Mouse (Mus musculus): ENCODE results near the gene Alkbh1. TPM values are rescaled to one million over a fixed set of nuclear protein-coding genes. Genes with fewer than 3 reads are reported as not detected.
A peak's percentile ranks its signal among the peaks of the same experiment; 100 is the strongest.

Gene Alkbh1
- polyA plus RNA-seq, 1 experiment = not detected

DNA sequence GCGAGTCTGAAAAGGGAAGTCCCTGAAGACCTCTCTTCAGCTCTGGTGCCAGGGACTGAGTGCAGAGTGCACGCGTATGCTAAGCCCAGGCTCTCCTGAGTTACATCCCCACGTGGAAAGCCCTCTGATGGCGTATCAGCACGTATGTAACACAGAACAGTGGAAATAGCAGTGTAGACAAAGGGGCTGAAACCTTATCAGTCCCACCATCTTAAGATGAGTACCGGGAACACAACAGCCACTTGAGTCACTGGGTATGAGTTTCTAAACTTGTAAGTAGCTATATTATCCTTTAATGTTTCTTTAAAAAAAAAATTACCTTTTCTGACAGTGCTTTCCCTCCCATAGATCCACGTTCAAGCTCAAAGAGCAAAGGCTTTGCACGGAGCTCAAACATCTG lies 5.6 kb upstream of the Alkbh1 start:
- no peak overlapping the region for H3K27ac ChIP-seq (ENCODE audit: insufficient read depth, low read depth, low read length)
- 92% methylated on average over 9 of the region's 9 CpGs for WGBS

DNA sequence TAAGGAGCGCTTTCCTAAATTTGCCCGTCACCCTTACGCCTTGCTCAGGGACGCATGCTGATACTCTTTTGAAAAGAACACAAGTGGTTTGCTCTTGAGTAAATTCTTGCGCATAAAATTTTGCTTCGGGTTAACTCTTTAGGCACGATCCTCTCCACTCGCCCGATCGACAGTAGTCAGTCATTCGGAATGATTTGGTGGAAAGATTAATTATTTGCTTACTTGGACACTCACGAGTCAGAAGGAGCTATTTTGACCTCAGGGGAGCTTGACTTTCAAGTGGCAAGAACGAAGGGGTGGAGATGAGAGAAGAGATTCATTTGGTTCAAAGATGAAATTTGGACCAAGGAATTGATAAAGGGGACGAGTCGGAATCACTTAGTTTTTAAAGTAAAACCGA lies 394 bp upstream of the Alkbh1 start:
- H3K4me3 ChIP-seq (ENCODE audit: insufficient read depth, low read depth, low read length) = peak overlapping the region; percentile 37
- WGBS = 4% methylated on average over 16 of the region's 16 CpGs
- TF ChIP-seq CTCF (IDR thresholded peaks at IDR 0.05; ENCODE audit: insufficient read depth, low read depth, low read length) (no peak), POLR2A (IDR thresholded peaks at IDR 0.05; ENCODE audit: insufficient read depth, low read depth, low read length) (no peak)
- no peak overlapping the region for H3K27ac ChIP-seq (ENCODE audit: insufficient read depth, low read depth, low read length)
- peaks cover 3% of the 10 kb centered on the region; the same call in 1 of the 2 replicates for H3K4me1 ChIP-seq (ENCODE audit: control insufficient read depth, insufficient read depth, low read length)

More for the DNA sequence above, 5.6 kb upstream of the Alkbh1 start:
- peaks cover 3% of the 10 kb centered on the region; the same call in 1 of the 2 replicates for H3K4me1 ChIP-seq (ENCODE audit: control insufficient read depth, insufficient read depth, low read length)
- no peak overlapping the region for H3K4me3 ChIP-seq (ENCODE audit: insufficient read depth, low read depth, low read length)
- TF ChIP-seq POLR2A (IDR thresholded peaks at IDR 0.05; ENCODE audit: insufficient read depth, low read depth, low read length) (no peak), CTCF (IDR thresholded peaks at IDR 0.05; ENCODE audit: insufficient read depth, low read depth, low read length) (no peak)

DNA sequence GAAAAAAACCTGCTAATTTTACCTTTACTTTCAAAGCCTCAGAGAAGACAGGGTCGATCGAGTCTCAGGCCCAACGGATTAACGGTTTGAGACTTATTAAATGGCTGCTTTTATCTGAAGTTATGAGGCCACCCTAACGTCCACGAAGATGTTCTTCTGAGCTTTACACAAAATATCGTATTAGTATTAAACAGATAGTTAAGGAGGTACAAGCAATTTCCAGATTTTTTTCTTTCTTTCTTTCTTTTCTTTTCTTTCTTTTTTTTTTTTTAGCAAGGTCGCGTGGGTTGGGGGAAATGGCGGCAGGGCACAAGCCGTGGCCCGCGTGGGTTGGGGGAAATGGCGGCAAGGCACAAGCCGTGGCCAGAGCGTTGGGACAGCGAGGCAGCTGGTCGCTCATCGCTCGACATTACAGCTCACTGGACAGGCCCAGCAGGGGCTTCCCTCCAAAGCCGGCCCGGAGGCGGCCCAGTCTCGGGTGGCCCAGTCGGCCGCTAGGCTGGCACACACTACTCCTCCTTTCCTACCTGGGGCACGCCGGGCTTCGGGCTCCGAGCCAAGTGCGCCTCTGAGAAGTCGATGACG lies 610 bp downstream of the Alkbh1 start:
- under 1% methylated on average over 33 of the region's 33 CpGs for WGBS
- peaks cover 3% of the 10 kb centered on the region; the same call in 1 of the 2 replicates for H3K4me1 ChIP-seq (ENCODE audit: control insufficient read depth, insufficient read depth, low read length)
- TF ChIP-seq CTCF (IDR thresholded peaks at IDR 0.05; ENCODE audit: insufficient read depth, low read depth, low read length) (no peak), POLR2A (IDR thresholded peaks at IDR 0.05; ENCODE audit: insufficient read depth, low read depth, low read length) (no peak)
- peak overlapping the region; percentile 82 for H3K4me3 ChIP-seq (ENCODE audit: insufficient read depth, low read depth, low read length)
- H3K27ac ChIP-seq (ENCODE audit: insufficient read depth, low read depth, low read length) = peak overlapping the region; percentile 16; the same call in 1 of the 2 replicates

DNA sequence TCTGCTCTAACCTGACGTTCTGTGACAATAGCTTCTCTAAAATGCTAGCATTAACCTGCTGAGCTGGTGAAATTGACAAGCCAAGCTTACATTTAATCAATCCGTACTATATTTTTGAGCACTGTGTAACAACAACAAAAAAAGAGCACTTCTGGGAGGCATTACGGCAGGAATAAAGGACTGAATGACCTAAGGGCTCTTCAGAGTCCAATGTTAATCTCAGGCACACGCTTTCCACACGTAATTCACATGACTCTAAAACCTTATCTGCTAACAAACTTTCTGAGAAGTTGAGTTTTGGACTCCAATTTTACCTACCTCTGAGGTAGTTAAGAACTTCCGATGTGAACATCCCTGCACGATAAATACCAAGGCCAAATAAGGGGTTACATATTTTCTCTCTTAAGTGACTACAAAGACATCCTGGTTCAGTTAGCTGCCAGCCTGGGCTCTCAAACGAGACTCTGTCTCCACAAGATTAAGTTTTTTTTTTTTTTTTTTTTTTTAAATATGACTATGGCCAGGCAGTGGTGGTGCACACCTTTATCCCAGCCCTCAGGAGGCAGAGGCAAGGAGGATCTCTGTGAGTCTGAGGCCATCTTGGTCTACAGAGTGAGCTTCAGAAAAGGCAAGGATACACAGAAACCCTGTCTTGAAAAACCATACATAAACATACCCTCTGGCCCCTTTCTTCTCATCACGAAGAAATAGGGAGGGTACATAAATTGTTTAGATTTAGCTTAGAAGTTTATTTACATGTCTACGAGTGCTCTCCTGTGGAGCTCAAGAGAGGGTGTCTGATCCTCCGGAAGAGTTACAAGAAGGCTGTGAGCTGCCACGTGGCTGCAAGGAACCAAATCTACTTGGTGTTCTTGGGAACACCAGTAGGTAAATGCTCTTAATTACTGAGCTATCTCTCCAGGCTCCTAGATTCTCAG lies 1.4 kb downstream of the Alkbh1 start:
- H3K27ac ChIP-seq (ENCODE audit: insufficient read depth, low read depth, low read length) = no peak overlapping the region
- WGBS = 20% methylated on average over 12 of the region's 12 CpGs
- TF ChIP-seq POLR2A (IDR thresholded peaks at IDR 0.05; ENCODE audit: insufficient read depth, low read depth, low read length) = no peak
- no peak for TF ChIP-seq CTCF (IDR thresholded peaks at IDR 0.05; ENCODE audit: insufficient read depth, low read depth, low read length)

GRCm38 (mm10) chr12:87428885-87429284 lies 14.9 kb downstream of the Alkbh1 start:
- 72% methylated on average over 8 of the region's 8 CpGs for WGBS
- H3K4me1 ChIP-seq (ENCODE audit: control insufficient read depth, insufficient read depth, low read length) = no peaks in the 10 kb centered on the region
- TF ChIP-seq POLR2A (IDR thresholded peaks at IDR 0.05; ENCODE audit: insufficient read depth, low read depth, low read length) (no peak), CTCF (IDR thresholded peaks at IDR 0.05; ENCODE audit: insufficient read depth, low read depth, low read length) (no peak)
- no peak overlapping the region for H3K4me3 ChIP-seq (ENCODE audit: insufficient read depth, low read depth, low read length)
- no peak overlapping the region for H3K27ac ChIP-seq (ENCODE audit: insufficient read depth, low read depth, low read length)

More for the DNA sequence above, 1.4 kb downstream of the Alkbh1 start:
- Histone ChIP-seq H3K4me3 (ENCODE audit: insufficient read depth, low read depth, low read length) (peak overlapping the region; percentile 82), H3K4me1 (ENCODE audit: control insufficient read depth, insufficient read depth, low read length) (peaks cover 3% of the 10 kb centered on the region; the same call in 1 of the 2 replicates)

- 83% methylated on average over 2 of the region's 2 CpGs for WGBS
- TF ChIP-seq POLR2A (IDR thresholded peaks at IDR 0.05; ENCODE audit: insufficient read depth, low read depth, low read length) (no peak), CTCF (IDR thresholded peaks at IDR 0.05; ENCODE audit: insufficient read depth, low read depth, low read length) (no peak)
- Histone ChIP-seq H3K27ac (ENCODE audit: insufficient read depth, low read depth, low read length) (no peak overlapping the region), H3K4me1 (ENCODE audit: control insufficient read depth, insufficient read depth, low read length) (no peaks in the 10 kb centered on the region), H3K4me3 (ENCODE audit: insufficient read depth, low read depth, low read length) (no peak overlapping the region)
These were observed 15.5 kb downstream of the Alkbh1 start for GRCm38 (mm10) chr12:87428295-87428694.

- Histone ChIP-seq H3K27ac (ENCODE audit: insufficient read depth, low read depth, low read length) (no peak overlapping the region), H3K4me1 (ENCODE audit: control insufficient read depth, insufficient read depth, low read length) (no peaks in the 10 kb centered on the region), H3K4me3 (ENCODE audit: insufficient read depth, low read depth, low read length) (no peak overlapping the region)
- no peak for TF ChIP-seq CTCF (IDR thresholded peaks at IDR 0.05; ENCODE audit: insufficient read depth, low read depth, low read length)
- TF ChIP-seq POLR2A (IDR thresholded peaks at IDR 0.05; ENCODE audit: insufficient read depth, low read depth, low read length) = no peak
- WGBS = 79% methylated on average over 5 of the region's 5 CpGs
These were observed 17.3 kb downstream of the Alkbh1 start for GRCm38 (mm10) chr12:87426354-87427031.

DNA sequence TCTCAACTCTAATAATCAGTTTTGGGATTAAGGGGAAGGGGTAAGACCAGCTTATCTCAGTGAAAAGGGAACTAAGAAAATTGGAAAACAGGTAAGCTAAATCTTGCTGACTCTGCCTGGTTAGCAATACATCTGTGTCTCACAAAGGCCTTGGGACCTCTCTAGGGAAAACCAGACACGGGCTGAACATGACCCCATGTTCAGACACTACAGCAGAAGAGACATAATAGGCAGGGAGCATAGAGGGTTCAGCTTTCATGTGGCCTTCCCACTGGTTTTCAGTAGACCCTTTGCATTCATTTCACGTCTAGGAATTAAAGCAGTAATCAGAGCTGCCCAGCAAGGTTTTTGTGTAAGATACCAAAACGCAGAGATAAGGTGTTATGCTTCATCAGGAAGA lies 19.3 kb downstream of the Alkbh1 start:
- TF ChIP-seq POLR2A (IDR thresholded peaks at IDR 0.05; ENCODE audit: insufficient read depth, low read depth, low read length) = no peak
- no peak for TF ChIP-seq CTCF (IDR thresholded peaks at IDR 0.05; ENCODE audit: insufficient read depth, low read depth, low read length)
- Histone ChIP-seq H3K27ac (ENCODE audit: insufficient read depth, low read depth, low read length) (no peak overlapping the region), H3K4me1 (ENCODE audit: control insufficient read depth, insufficient read depth, low read length) (no peaks in the 10 kb centered on the region), H3K4me3 (ENCODE audit: insufficient read depth, low read depth, low read length) (no peak overlapping the region)
- WGBS = 36% methylated on average over 3 of the region's 3 CpGs

Measured in olfactory bulb, adult 2 months (tissue).